14 mouse cellular contexts compared by ENCODE assay signal in genomic region chr19:5975676-5976075, GRCm38 (mm10). TPM values are rescaled to one million over a fixed set of nuclear protein-coding genes. Genes with fewer than 3 reads are reported as not detected.
DNase-seq lines count a peak whose midpoint lies in the region; ATAC-seq and TF ChIP-seq lines count a peak whose summit lies in the region.
"Had no signal": no experiment of that assay in that cellular context is flagged by ENCODE, and none has a peak within 500 bp of the region (broad histone marks: within the 10 kb centered on the region; RNA-seq: fewer than 3 reads in every experiment).

No protein-coding gene starts in this region.

- H3K36me3 ChIP-seq in hindbrain, postnatal 0 days (ENCODE audit: insufficient read depth, low read length): no peaks in the 10 kb centered on the region
- H3K36me3 ChIP-seq in hindbrain, embryonic 13.5 days: no peaks in the 10 kb centered on the region

- H3K9ac ChIP-seq in hindbrain, postnatal 0 days (replicated peaks; ENCODE audit: low read length): no peak overlapping the region
- no peak overlapping the region for H3K9ac ChIP-seq in hindbrain, embryonic 13.5 days
- H3K9ac ChIP-seq: liver, postnatal 0 days had no signal

- no peak for ATAC-seq in cerebellum, adult (ENCODE audit: insufficient number of reproducible peaks, low FRiP score, low TSS enrichment)
- peak; percentile 97 for ATAC-seq in hindbrain, postnatal 0 days
- ATAC-seq in hindbrain, embryonic 13.5 days (ENCODE audit: low FRiP score): no peak
- ATAC-seq: liver, postnatal 0 days had no signal

- no peaks in the 10 kb centered on the region for H3K27me3 ChIP-seq in hindbrain, postnatal 0 days (ENCODE audit: insufficient read depth, low read length)
- peaks cover 12% of the 10 kb centered on the region; the same call in 1 of the 2 replicates for H3K27me3 ChIP-seq in hindbrain, embryonic 13.5 days

- peak; percentile 40 for DNase-seq in cerebellum, adult 9-10 months
- DNase-seq in hindbrain, postnatal 0 days (ENCODE audit: low spot score): peak; percentile 91
- DNase-seq in right cerebral cortex, postnatal 36 days (ENCODE audit: low spot score in 2 of 2): peak; percentile 3 to 11
- no peak for DNase-seq in right cerebral cortex, postnatal 14 days
- DNase-seq in layer of hippocampus, postnatal 36 days: peak; percentile 23 to 38
- DNase-seq in adrenal gland, postnatal 10 days: no peak
- DNase-seq: heart, postnatal 10 days; kidney, adult 18-20 months; liver, postnatal 0 days had no signal

- peak overlapping the region; percentile 41; the same call in 1 of the 2 replicates for H3K27ac ChIP-seq in hindbrain, postnatal 0 days
- no peak overlapping the region for H3K27ac ChIP-seq in hindbrain, embryonic 13.5 days

- no peak overlapping the region for H3K4me2 ChIP-seq in hindbrain, postnatal 0 days (ENCODE audit: low read depth, low read length)
- H3K4me2 ChIP-seq in hindbrain, embryonic 13.5 days: no peak overlapping the region

- H3K9me3 ChIP-seq in hindbrain, postnatal 0 days (ENCODE audit: low read length): no peaks in the 10 kb centered on the region
- H3K9me3 ChIP-seq in hindbrain, embryonic 13.5 days: no peaks in the 10 kb centered on the region

- H3K4me3 ChIP-seq in hindbrain, postnatal 0 days (ENCODE audit: low read length): no peak overlapping the region
- H3K4me3 ChIP-seq in hindbrain, embryonic 13.5 days: no peak overlapping the region

- TF ChIP-seq CTCF in hindbrain, postnatal 0 days (IDR thresholded peaks at IDR 0.05; ENCODE audit: low read depth): no peak

- WGBS in hindbrain, postnatal 0 days: 34% methylated on average over 4 of the region's 4 CpGs
- WGBS in hindbrain, embryonic 13.5 days: 73% methylated on average over 4 of the region's 4 CpGs

- H3K4me1 ChIP-seq in hindbrain, postnatal 0 days (ENCODE audit: insufficient read depth, low read length): no peaks in the 10 kb centered on the region
- no peaks in the 10 kb centered on the region for H3K4me1 ChIP-seq in hindbrain, embryonic 13.5 days (replicated peaks)

RNA-seq across cellular contexts. Expression of gene Slc22a20, which starts 10.3 kb away (rescaled TPM):
- total RNA-seq in hindbrain, postnatal 0 days (2014; rRNA removed): not detected in 2 replicates
- not detected in 2 replicates for polyA plus RNA-seq in hindbrain, postnatal 0 days (2015; fragmentation: Nextera tagmentation; extraction: Ambion mirVana)
- not detected in 2 replicates for polyA plus RNA-seq in hindbrain, embryonic 13.5 days (2015; fragmentation: Nextera tagmentation; extraction: Ambion mirVana)
- total RNA-seq in layer of hippocampus, postnatal 36 days (2021): not detected
- not detected for total RNA-seq in adrenal gland, postnatal 10 days (2021)
- total RNA-seq: granulocyte monocyte progenitor cell, adult 5-6 weeks; heart, postnatal 10 days had no signal
- polyA plus RNA-seq: neural tube, embryonic 11.5 days; thymus, postnatal 0 days had no signal

RNA-seq across cellular contexts. Expression of gene Pola2, which starts 11.7 kb away (rescaled TPM):
- 23.4 and 28.9 TPM in 2 replicates for total RNA-seq in hindbrain, postnatal 0 days (2014; rRNA removed)
- polyA plus RNA-seq in hindbrain, postnatal 0 days (2015; fragmentation: Nextera tagmentation; extraction: Ambion mirVana): 19.5 and 21.5 TPM in 2 replicates
- 22.6 and 24.2 TPM in 2 replicates for polyA plus RNA-seq in hindbrain, embryonic 13.5 days (2015; fragmentation: Nextera tagmentation; extraction: Ambion mirVana)
- total RNA-seq in layer of hippocampus, postnatal 36 days (2021): 1 to 10 TPM; 5.3 to 5.5 TPM
- total RNA-seq in adrenal gland, postnatal 10 days (2021): 10 to 100 TPM; 21.3 to 28.0 TPM

RNA-seq across cellular contexts. Expression of gene Capn1, which starts 40.0 kb away (rescaled TPM):
- total RNA-seq in hindbrain, postnatal 0 days (2014; rRNA removed): 13.6 and 15.7 TPM in 2 replicates
- polyA plus RNA-seq in hindbrain, postnatal 0 days (2015; fragmentation: Nextera tagmentation; extraction: Ambion mirVana): 4.6 and 4.8 TPM in 2 replicates
- polyA plus RNA-seq in hindbrain, embryonic 13.5 days (2015; fragmentation: Nextera tagmentation; extraction: Ambion mirVana): 3.3 and 4.7 TPM in 2 replicates
- 10 to 100 TPM; 20.5 to 26.0 TPM for total RNA-seq in layer of hippocampus, postnatal 36 days (2021)
- 10 to 100 TPM; 31.3 to 40.0 TPM for total RNA-seq in adrenal gland, postnatal 10 days (2021)

RNA-seq across cellular contexts. Expression of gene Cdc42ep2, which starts 51.1 kb away (rescaled TPM):
- 22.0 and 28.0 TPM in 2 replicates for total RNA-seq in hindbrain, postnatal 0 days (2014; rRNA removed)
- 17.4 and 18.0 TPM in 2 replicates for polyA plus RNA-seq in hindbrain, postnatal 0 days (2015; fragmentation: Nextera tagmentation; extraction: Ambion mirVana)
- 11.5 and 12.4 TPM in 2 replicates for polyA plus RNA-seq in hindbrain, embryonic 13.5 days (2015; fragmentation: Nextera tagmentation; extraction: Ambion mirVana)
- total RNA-seq in layer of hippocampus, postnatal 36 days (2021): 1 to 10 TPM; 4.4 to 5.5 TPM
- 10 to 100 TPM; 10.8 to 11.2 TPM for total RNA-seq in adrenal gland, postnatal 10 days (2021)
- total RNA-seq: granulocyte monocyte progenitor cell, adult 5-6 weeks had no signal

Comparison
In these comparisons a context has a peak if more than half of its experiments do, and no peak if none do; other contexts are left out.
1. DNase-seq: peak in cerebellum, adult 9-10 months (single experiment), hindbrain, postnatal 0 days (single experiment), right cerebral cortex, postnatal 36 days (2 of 2) and layer of hippocampus, postnatal 36 days (2 of 2); none in right cerebral cortex, postnatal 14 days (single experiment) and adrenal gland, postnatal 10 days (single experiment).